Mouse (Mus musculus): Measurements from ENCODE around the gene Hrasls. TPM values are rescaled to one million over a fixed set of nuclear protein-coding genes. Genes with fewer than 3 reads are reported as not detected.
A peak's percentile ranks its signal among the peaks of the same experiment; 100 is the strongest.

The Hrasls gene
- 1.5 and 2.2 TPM in 2 replicates for polyA plus RNA-seq (2016; fragmentation: Nextera tagmentation; extraction: Ambion mirVana)

GRCm38 (mm10) chr16:29209605-29210411 is at the start of gene Hrasls:
TSS of gene Hrasls (plus strand) at chr16:29209695.
- no peaks in the 10 kb centered on the region for H3K9me3 ChIP-seq (replicated peaks)
- peaks cover 12% of the 10 kb centered on the region for H3K4me1 ChIP-seq
- H3K27me3 ChIP-seq (ENCODE audit: low read depth, poor library complexity, severe bottlenecking): peaks cover 43% of the 10 kb centered on the region
- H3K27ac ChIP-seq (replicated peaks): peak within 1 kb of the TSS; percentile 84
- 2% methylated on average over 39 of the region's 39 CpGs for WGBS
- H3K36me3 ChIP-seq: no peaks in the 10 kb centered on the region
- peak within 1 kb of the TSS; percentile 64 for H3K4me3 ChIP-seq
- peak; percentile 71 for DNase-seq (ENCODE audit: low spot score)

- H3K4me1 ChIP-seq: 0 out of 2 replicates have a peak, but pooled peaks cover 4% of the 10 kb centered on the region
- H3K36me3 ChIP-seq: no peaks in the 10 kb centered on the region
- H3K4me3 ChIP-seq: no peak overlapping the region
- no peaks in the 10 kb centered on the region for H3K27me3 ChIP-seq (ENCODE audit: low read depth, poor library complexity, severe bottlenecking)
- H3K9me3 ChIP-seq (replicated peaks): no peaks in the 10 kb centered on the region
- WGBS: 94% methylated on average over 4 of the region's 4 CpGs
- no peak for DNase-seq (ENCODE audit: low spot score)
- no peak overlapping the region for H3K27ac ChIP-seq (replicated peaks)
Measured at GRCm38 (mm10) chr16:29162271-29162670, 47.2 kb upstream of the Hrasls start.

GRCm38 (mm10) chr16:29167051-29167450 is 42.4 kb upstream of the Hrasls start:
- H3K4me3 ChIP-seq: no peak overlapping the region
- H3K27ac ChIP-seq (replicated peaks): no peak overlapping the region
- 73% methylated on average over 4 of the region's 4 CpGs for WGBS
- no peaks in the 10 kb centered on the region for H3K9me3 ChIP-seq (replicated peaks)
- H3K4me1 ChIP-seq: 0 out of 2 replicates have a peak, but pooled peaks cover 4% of the 10 kb centered on the region
- no peak for DNase-seq (ENCODE audit: low spot score)
- no peaks in the 10 kb centered on the region for H3K27me3 ChIP-seq (ENCODE audit: low read depth, poor library complexity, severe bottlenecking)
- H3K36me3 ChIP-seq: no peaks in the 10 kb centered on the region

- 91% methylated on average over 5 of the region's 5 CpGs for WGBS
- no peak for DNase-seq (ENCODE audit: low spot score)
- no peaks in the 10 kb centered on the region for H3K4me1 ChIP-seq
Measured at GRCm38 (mm10) chr16:29171741-29172140, 37.8 kb upstream of the Hrasls start.

GRCm38 (mm10) chr16:29173201-29173600 is 36.3 kb upstream of the Hrasls start:
- Histone ChIP-seq H3K27ac (replicated peaks) (no peak overlapping the region), H3K27me3 (ENCODE audit: low read depth, poor library complexity, severe bottlenecking) (no peaks in the 10 kb centered on the region), H3K4me3 (no peak overlapping the region), H3K4me1 (no peaks in the 10 kb centered on the region), H3K36me3 (no peaks in the 10 kb centered on the region), H3K9me3 (replicated peaks) (no peaks in the 10 kb centered on the region)
- 96% methylated on average over 2 of the region's 2 CpGs for WGBS
- DNase-seq (ENCODE audit: low spot score): no peak

More at GRCm38 (mm10) chr16:29171741-29172140, 37.8 kb upstream of the Hrasls start:
- no peaks in the 10 kb centered on the region for H3K27me3 ChIP-seq (ENCODE audit: low read depth, poor library complexity, severe bottlenecking)
- H3K9me3 ChIP-seq (replicated peaks): no peaks in the 10 kb centered on the region
- no peaks in the 10 kb centered on the region for H3K36me3 ChIP-seq
- H3K27ac ChIP-seq (replicated peaks): no peak overlapping the region
- no peak overlapping the region for H3K4me3 ChIP-seq

GRCm38 (mm10) chr16:29174831-29175350 is 34.6 kb upstream of the Hrasls start:
- 81% methylated on average over 6 of the region's 6 CpGs for WGBS
- H3K4me1 ChIP-seq: no peaks in the 10 kb centered on the region

GRCm38 (mm10) chr16:29192911-29193310 is 16.6 kb upstream of the Hrasls start:
- H3K27me3 ChIP-seq (ENCODE audit: low read depth, poor library complexity, severe bottlenecking): peaks cover 3% of the 10 kb centered on the region; the same call in 1 of the 2 replicates
- no peak overlapping the region for H3K4me3 ChIP-seq
- no peaks in the 10 kb centered on the region for H3K4me1 ChIP-seq
- H3K27ac ChIP-seq (replicated peaks): no peak overlapping the region
- WGBS: 32% methylated on average over 5 of the region's 5 CpGs
- H3K36me3 ChIP-seq: no peaks in the 10 kb centered on the region
- DNase-seq (ENCODE audit: low spot score): no peak
- H3K9me3 ChIP-seq (replicated peaks): no peaks in the 10 kb centered on the region

More at GRCm38 (mm10) chr16:29174831-29175350, 34.6 kb upstream of the Hrasls start:
- peak; percentile 6 for DNase-seq (ENCODE audit: low spot score)
- Histone ChIP-seq H3K36me3 (no peaks in the 10 kb centered on the region), H3K27me3 (ENCODE audit: low read depth, poor library complexity, severe bottlenecking) (no peaks in the 10 kb centered on the region), H3K4me3 (no peak overlapping the region), H3K27ac (replicated peaks) (no peak overlapping the region), H3K9me3 (replicated peaks) (no peaks in the 10 kb centered on the region)

- no peaks in the 10 kb centered on the region for H3K36me3 ChIP-seq
- no peak overlapping the region for H3K4me3 ChIP-seq
- DNase-seq (ENCODE audit: low spot score): peak; percentile 9
- WGBS: 86% methylated on average over 4 of the region's 4 CpGs
- peaks cover 7% of the 10 kb centered on the region for H3K4me1 ChIP-seq
- H3K27ac ChIP-seq (replicated peaks): no peak overlapping the region
- H3K9me3 ChIP-seq (replicated peaks): no peaks in the 10 kb centered on the region
- peaks cover 6% of the 10 kb centered on the region; the same call in 1 of the 2 replicates for H3K27me3 ChIP-seq (ENCODE audit: low read depth, poor library complexity, severe bottlenecking)
Measured at GRCm38 (mm10) chr16:29193981-29194380, 15.5 kb upstream of the Hrasls start.

GRCm38 (mm10) chr16:29195156-29195555 is 14.3 kb upstream of the Hrasls start:
- no peaks in the 10 kb centered on the region for H3K36me3 ChIP-seq
- no peaks in the 10 kb centered on the region for H3K9me3 ChIP-seq (replicated peaks)
- H3K4me3 ChIP-seq: no peak overlapping the region
- WGBS: 92% methylated on average over 1 of the region's 1 CpGs
- no peak overlapping the region for H3K27ac ChIP-seq (replicated peaks)
- no peak for DNase-seq (ENCODE audit: low spot score)
- peaks cover 7% of the 10 kb centered on the region for H3K4me1 ChIP-seq
- peaks cover 6% of the 10 kb centered on the region; the same call in 1 of the 2 replicates for H3K27me3 ChIP-seq (ENCODE audit: low read depth, poor library complexity, severe bottlenecking)

- Histone ChIP-seq H3K4me1 (peaks cover 7% of the 10 kb centered on the region), H3K27me3 (ENCODE audit: low read depth, poor library complexity, severe bottlenecking) (peaks cover 6% of the 10 kb centered on the region; the same call in 1 of the 2 replicates), H3K36me3 (no peaks in the 10 kb centered on the region), H3K9me3 (replicated peaks) (no peaks in the 10 kb centered on the region), H3K27ac (replicated peaks) (no peak overlapping the region), H3K4me3 (no peak overlapping the region)
- DNase-seq (ENCODE audit: low spot score): no peak
- WGBS: 17% methylated on average over 5 of the region's 5 CpGs
Measured at GRCm38 (mm10) chr16:29198461-29198860, 11.0 kb upstream of the Hrasls start.

GRCm38 (mm10) chr16:29201146-29201545 is 8.3 kb upstream of the Hrasls start:
- no peak for DNase-seq (ENCODE audit: low spot score)
- Histone ChIP-seq H3K27me3 (ENCODE audit: low read depth, poor library complexity, severe bottlenecking) (peaks cover 6% of the 10 kb centered on the region; the same call in 1 of the 2 replicates), H3K36me3 (no peaks in the 10 kb centered on the region), H3K9me3 (replicated peaks) (no peaks in the 10 kb centered on the region), H3K27ac (replicated peaks) (no peak overlapping the region), H3K4me3 (no peak overlapping the region), H3K4me1 (peaks cover 7% of the 10 kb centered on the region)
- 90% methylated on average over 2 of the region's 2 CpGs for WGBS

- Histone ChIP-seq H3K9me3 (replicated peaks) (no peaks in the 10 kb centered on the region), H3K36me3 (no peaks in the 10 kb centered on the region), H3K27ac (replicated peaks) (no peak overlapping the region), H3K4me1 (peaks cover 4% of the 10 kb centered on the region), H3K4me3 (no peak overlapping the region), H3K27me3 (ENCODE audit: low read depth, poor library complexity, severe bottlenecking) (peaks cover 23% of the 10 kb centered on the region)
- DNase-seq (ENCODE audit: low spot score): no peak
- 89% methylated on average over 7 of the region's 7 CpGs for WGBS
Measured at GRCm38 (mm10) chr16:29204875-29205274, 4.6 kb upstream of the Hrasls start.

- H3K4me3 ChIP-seq: no peak overlapping the region
- H3K27me3 ChIP-seq (ENCODE audit: low read depth, poor library complexity, severe bottlenecking): peaks cover 30% of the 10 kb centered on the region
- no peak overlapping the region for H3K27ac ChIP-seq (replicated peaks)
- peaks cover 11% of the 10 kb centered on the region for H3K4me1 ChIP-seq
- no peaks in the 10 kb centered on the region for H3K9me3 ChIP-seq (replicated peaks)
- WGBS: 53% methylated on average over 2 of the region's 2 CpGs
- DNase-seq (ENCODE audit: low spot score): no peak
- H3K36me3 ChIP-seq: no peaks in the 10 kb centered on the region
Measured at GRCm38 (mm10) chr16:29205581-29205980, 3.9 kb upstream of the Hrasls start.

Data from midbrain, embryonic 10.5 days (tissue).